Mouse (Mus musculus): ENCODE data around the gene Grn. TPM values are rescaled to one million over a fixed set of nuclear protein-coding genes. Genes with fewer than 3 reads are reported as not detected.

The Grn gene
- total and polyA plus RNA-seq, 3 experiments: 83.4 to 119 (median 86.9) TPM

DNA sequence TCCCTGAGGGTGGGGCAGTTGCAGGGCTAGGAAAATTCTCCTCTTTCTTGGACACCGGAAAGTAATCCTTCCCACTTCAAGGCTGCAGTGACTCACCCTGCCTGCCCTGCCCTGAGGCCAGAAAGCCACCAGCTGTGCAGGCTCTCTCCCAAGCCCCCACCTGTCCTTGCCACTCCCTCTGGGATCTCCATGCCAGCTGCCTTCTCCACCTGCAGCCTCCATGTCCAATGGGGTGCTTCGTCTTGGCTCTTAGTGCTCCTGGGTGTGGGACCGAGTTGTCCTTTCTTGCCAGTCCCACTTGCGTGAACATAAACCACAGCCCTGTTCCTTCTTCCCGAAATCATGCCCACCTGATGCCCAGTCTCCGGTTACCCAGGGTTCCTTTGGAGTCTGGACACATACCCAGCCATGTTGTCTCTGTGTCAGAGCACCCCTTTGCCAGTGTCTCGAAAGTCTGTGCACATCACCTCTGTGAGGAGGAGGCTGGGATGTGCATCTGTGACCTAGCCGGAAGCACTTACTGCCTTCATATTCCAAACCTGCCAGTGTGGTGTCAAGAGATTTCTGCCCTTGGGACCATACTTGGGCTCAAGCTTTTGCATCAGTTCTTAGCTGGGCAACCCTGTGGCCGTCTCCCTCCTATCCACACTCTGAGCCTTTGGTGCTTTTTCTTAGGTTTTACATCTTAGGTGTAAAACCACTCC is 35.5 kb upstream of the Grn start:
- H3K36me3 ChIP-seq (ENCODE audit: control insufficient read depth, insufficient read depth, low read length): no peaks in the 10 kb centered on the region
- peaks cover 5% of the 10 kb centered on the region for H3K27me3 ChIP-seq (ENCODE audit: control insufficient read depth, insufficient read depth, low read length)
- no peak overlapping the region for H3K9ac ChIP-seq (ENCODE audit: low read depth, low read length)
- no peaks in the 10 kb centered on the region for H3K79me2 ChIP-seq (replicated peaks; ENCODE audit: control insufficient read depth, insufficient read depth, low read length)
- DNase-seq: no peak
- no peak overlapping the region for H3K27ac ChIP-seq
- TF ChIP-seq CTCF (IDR thresholded peaks at IDR 0.05) (no peak), POLR2A (IDR thresholded peaks at IDR 0.05; ENCODE audit: insufficient read depth, low read depth, low read length) (no peak), EP300 (IDR thresholded peaks at IDR 0.05; ENCODE audit: insufficient read depth, low read depth, low read length) (no peak)
- intact Hi-C loops (cut with DNase I): loop anchor here (5.0 kb wide), 1 partner anchor 47 kb away; no protein-coding TSS in a partner anchor
- peaks cover 5% of the 10 kb centered on the region for H3K4me1 ChIP-seq (ENCODE audit: control insufficient read depth, insufficient read depth, low read length)
- H3K4me3 ChIP-seq: no peak overlapping the region
- 83% methylated on average over 9 of the region's 9 CpGs for WGBS

DNA sequence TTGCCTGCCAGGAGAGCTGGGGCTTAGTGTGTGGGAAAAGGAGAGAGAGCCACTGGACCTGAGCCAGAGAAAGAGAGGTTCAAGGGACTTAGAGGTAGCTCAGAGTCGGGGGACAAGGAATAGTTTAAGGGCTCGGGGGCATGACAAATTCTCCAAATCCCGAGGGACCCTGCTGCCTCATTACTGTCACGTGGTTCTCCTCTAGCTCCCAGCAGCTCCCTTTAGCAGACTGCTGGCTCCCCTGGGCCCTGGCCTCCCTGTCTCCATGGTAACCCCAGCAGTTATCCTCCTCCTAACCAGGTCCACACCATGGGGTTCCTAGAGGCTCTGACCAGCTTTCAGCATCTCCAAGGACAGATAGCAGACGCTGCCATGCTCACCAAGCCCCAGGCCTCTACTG is 34.9 kb upstream of the Grn start:
- H3K79me2 ChIP-seq (replicated peaks; ENCODE audit: control insufficient read depth, insufficient read depth, low read length): no peaks in the 10 kb centered on the region
- H3K36me3 ChIP-seq (ENCODE audit: control insufficient read depth, insufficient read depth, low read length): no peaks in the 10 kb centered on the region
- no peak overlapping the region for H3K27ac ChIP-seq
- H3K4me3 ChIP-seq: no peak overlapping the region
- intact Hi-C loops (cut with DNase I): loop anchor here (5.0 kb wide), 1 partner anchor 48 kb away; no protein-coding TSS in a partner anchor
- DNase-seq: no peak
- WGBS: 7% methylated on average over 5 of the region's 5 CpGs
- peaks cover 5% of the 10 kb centered on the region for H3K4me1 ChIP-seq (ENCODE audit: control insufficient read depth, insufficient read depth, low read length)
- H3K27me3 ChIP-seq (ENCODE audit: control insufficient read depth, insufficient read depth, low read length): peaks cover 6% of the 10 kb centered on the region
- no peak for TF ChIP-seq EP300 (IDR thresholded peaks at IDR 0.05; ENCODE audit: insufficient read depth, low read depth, low read length)
- TF ChIP-seq POLR2A (IDR thresholded peaks at IDR 0.05; ENCODE audit: insufficient read depth, low read depth, low read length): no peak
- no peak for TF ChIP-seq CTCF (IDR thresholded peaks at IDR 0.05)
- no peak overlapping the region for H3K9ac ChIP-seq (ENCODE audit: low read depth, low read length)

- H3K4me1 ChIP-seq (ENCODE audit: control insufficient read depth, insufficient read depth, low read length): peaks cover 5% of the 10 kb centered on the region
- intact Hi-C loops (cut with DNase I): loop anchor here (5.0 kb wide), 1 partner anchor 49 kb away; no protein-coding TSS in a partner anchor
- H3K9ac ChIP-seq (ENCODE audit: low read depth, low read length): no peak overlapping the region
- no peaks in the 10 kb centered on the region for H3K79me2 ChIP-seq (replicated peaks; ENCODE audit: control insufficient read depth, insufficient read depth, low read length)
- 62% methylated on average over 6 of the region's 6 CpGs for WGBS
- no peak overlapping the region for H3K4me3 ChIP-seq
- H3K27me3 ChIP-seq (ENCODE audit: control insufficient read depth, insufficient read depth, low read length): peaks cover 9% of the 10 kb centered on the region
- no peaks in the 10 kb centered on the region for H3K36me3 ChIP-seq (ENCODE audit: control insufficient read depth, insufficient read depth, low read length)
- no peak for TF ChIP-seq EP300 (IDR thresholded peaks at IDR 0.05; ENCODE audit: insufficient read depth, low read depth, low read length)
- TF ChIP-seq POLR2A (IDR thresholded peaks at IDR 0.05; ENCODE audit: insufficient read depth, low read depth, low read length): no peak
- no peak for TF ChIP-seq CTCF (IDR thresholded peaks at IDR 0.05)
- no peak overlapping the region for H3K27ac ChIP-seq
- no peak for DNase-seq
Observed at GRCm38 (mm10) chr11:102396263-102396662, 33.9 kb upstream of the Grn start.

DNA sequence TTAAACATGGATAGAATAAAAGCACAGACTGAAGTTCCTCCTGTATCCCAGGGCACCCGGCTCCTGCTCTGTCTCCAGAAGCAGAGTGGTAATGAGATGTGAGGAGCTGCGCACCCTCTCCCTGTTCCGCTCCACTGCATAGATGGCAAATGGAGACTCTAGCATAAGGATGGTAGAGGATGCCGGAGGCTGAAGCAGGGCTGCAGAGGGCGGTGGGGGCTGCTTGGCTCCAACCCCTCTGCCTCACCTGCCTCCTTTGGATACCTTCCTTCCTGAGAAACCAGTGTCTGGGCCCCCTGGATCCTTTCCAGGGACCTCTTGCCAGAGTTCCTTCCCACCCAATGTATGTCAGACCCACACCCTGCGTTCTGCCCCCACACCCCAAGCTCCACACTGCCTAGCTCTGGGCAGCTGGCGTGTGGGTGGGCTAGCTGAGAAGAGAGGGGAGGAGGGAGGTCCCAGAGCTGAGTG is 33.4 kb upstream of the Grn start:
- TF ChIP-seq CTCF (IDR thresholded peaks at IDR 0.05) (no peak), POLR2A (IDR thresholded peaks at IDR 0.05; ENCODE audit: insufficient read depth, low read depth, low read length) (no peak), EP300 (IDR thresholded peaks at IDR 0.05; ENCODE audit: insufficient read depth, low read depth, low read length) (no peak)
- Histone ChIP-seq H3K4me3 (no peak overlapping the region), H3K4me1 (ENCODE audit: control insufficient read depth, insufficient read depth, low read length) (peaks cover 5% of the 10 kb centered on the region), H3K27ac (no peak overlapping the region), H3K27me3 (ENCODE audit: control insufficient read depth, insufficient read depth, low read length) (peaks cover 9% of the 10 kb centered on the region), H3K36me3 (ENCODE audit: control insufficient read depth, insufficient read depth, low read length) (no peaks in the 10 kb centered on the region), H3K79me2 (replicated peaks; ENCODE audit: control insufficient read depth, insufficient read depth, low read length) (no peaks in the 10 kb centered on the region), H3K9ac (ENCODE audit: low read depth, low read length) (no peak overlapping the region)
- no peak for DNase-seq
- intact Hi-C loops (cut with DNase I): loop anchor here (5.0 kb wide), 1 partner anchor 49 kb away; no protein-coding TSS in a partner anchor
- WGBS: 76% methylated on average over 7 of the region's 7 CpGs

- Histone ChIP-seq H3K79me2 (replicated peaks; ENCODE audit: control insufficient read depth, insufficient read depth, low read length) (no peaks in the 10 kb centered on the region), H3K36me3 (ENCODE audit: control insufficient read depth, insufficient read depth, low read length) (no peaks in the 10 kb centered on the region), H3K4me3 (no peak overlapping the region), H3K9ac (ENCODE audit: low read depth, low read length) (no peak overlapping the region), H3K4me1 (ENCODE audit: control insufficient read depth, insufficient read depth, low read length) (peaks cover 5% of the 10 kb centered on the region), H3K27me3 (ENCODE audit: control insufficient read depth, insufficient read depth, low read length) (peaks cover 9% of the 10 kb centered on the region), H3K27ac (no peak overlapping the region)
- intact Hi-C loops (cut with DNase I): loop anchor here (5.0 kb wide), 1 partner anchor 51 kb away; no protein-coding TSS in a partner anchor
- 75% methylated on average over 20 of the region's 20 CpGs for WGBS
- DNase-seq: no peak
- TF ChIP-seq CTCF (IDR thresholded peaks at IDR 0.05): no peak
- no peak for TF ChIP-seq POLR2A (IDR thresholded peaks at IDR 0.05; ENCODE audit: insufficient read depth, low read depth, low read length)
- TF ChIP-seq EP300 (IDR thresholded peaks at IDR 0.05; ENCODE audit: insufficient read depth, low read depth, low read length): no peak
Observed at GRCm38 (mm10) chr11:102398007-102398825, 31.9 kb upstream of the Grn start.

Measured in heart, adult 2 months (tissue).